Mouse (Mus musculus) adrenal gland (tissue): Measurements from ENCODE around the gene Krtap13.
"Not testable (repeated sequence)": the region's sequence is repeated elsewhere in the genome, so short reads cannot be mapped to it uniquely, and the experiment has no call there.

Source experiments
- intact Hi-C: fragments of 180-260 bp; cut with DNase I; formaldehyde crosslinking; loops from one replicate; pipeline ENCODE4 v1.15.1; 2025
- long read RNA-seq, 2 experiments: library from polyadenylated mRNA; unstranded; transcript quantifications; one replicate each; pipeline ENCODE4 v2.0.0; 2020; ENCODE audit warnings: borderline replicate concordance in 1 of 2; ENCODE audit not compliant: insufficient replicate concordance in 1 of 2

Gene Krtap13
- long read RNA-seq, experiment 1: 0 reads
- long read RNA-seq, experiment 2: 0 reads

- intact Hi-C loops: not testable (repeated sequence)
Measured at GRCm38 (mm10) chr16:88751535-88751934, at the start of gene Krtap13. Gene Krtap13 (minus strand): TSS chr16:88751635.

- intact Hi-C loops: no loop called here
Measured at GRCm38 (mm10) chr16:88786786-88787185, 35.4 kb upstream of the Krtap13 start.

GRCm38 (mm10) chr16:88777596-88777995, 26.2 kb upstream of the Krtap13 start, which contains the start of gene Gm5965:
Gene Gm5965 (plus strand): TSS chr16:88777896.
- intact Hi-C loops: no loop called here

- intact Hi-C loops: no loop called here
Measured at GRCm38 (mm10) chr16:88774106-88774505, 22.7 kb upstream of the Krtap13 start, which contains the start of gene 2310057N15Rik. Gene 2310057N15Rik (minus strand): TSS chr16:88774206.

GRCm38 (mm10) chr16:88758547-88758946, 7.1 kb upstream of the Krtap13 start, which contains the start of gene 2310034C09Rik:
Gene 2310034C09Rik (plus strand): TSS chr16:88758847.
- intact Hi-C loops: not testable (repeated sequence)

- intact Hi-C loops: no loop called here
Measured at GRCm38 (mm10) chr16:88747943-88748342, 3.5 kb downstream of the Krtap13 start.

- intact Hi-C loops: no loop called here
Measured at GRCm38 (mm10) chr16:88744750-88745340, 6.6 kb downstream of the Krtap13 start.

GRCm38 (mm10) chr16:88735391-88735790, 16.0 kb downstream of the Krtap13 start:
- intact Hi-C loops: no loop called here

- intact Hi-C loops: no loop called here
Measured at GRCm38 (mm10) chr16:88728812-88729275, 22.6 kb downstream of the Krtap13 start, which contains the start of gene Krtap13-1. Gene Krtap13-1 (plus strand): TSS chr16:88728862.

- intact Hi-C loops: no loop called here
Measured at GRCm38 (mm10) chr16:88720031-88720430, 31.4 kb downstream of the Krtap13 start.

GRCm38 (mm10) chr16:88716549-88716948, 34.9 kb downstream of the Krtap13 start:
- intact Hi-C loops: no loop called here

GRCm38 (mm10) chr16:88711245-88711644, 40.2 kb downstream of the Krtap13 start:
- intact Hi-C loops: no loop called here

GRCm38 (mm10) chr16:88710757-88711156, 40.7 kb downstream of the Krtap13 start:
- intact Hi-C loops: no loop called here

- intact Hi-C loops: no loop called here
Measured at GRCm38 (mm10) chr16:88707496-88708012, 43.9 kb downstream of the Krtap13 start, which contains the start of gene 2310061N02Rik. Gene 2310061N02Rik (minus strand): TSS chr16:88707962.

GRCm38 (mm10) chr16:88701072-88701864, 50.2 kb downstream of the Krtap13 start:
- intact Hi-C loops: no loop called here
